Mouse (Mus musculus): ENCODE measurements around the gene Zswim5.

Zswim5 gene

GRCm38 (mm10) chr4:116911202-116911601, 34.0 kb downstream of the Zswim5 start:
- no peak for DNase-seq (ENCODE audit: extremely low spot score, low read depth, low spot score)

GRCm38 (mm10) chr4:116913318-116913717, 36.1 kb downstream of the Zswim5 start:
- no peak for DNase-seq (ENCODE audit: extremely low spot score, low read depth, low spot score)

- DNase-seq (ENCODE audit: extremely low spot score, low read depth, low spot score): no peak
Observed at GRCm38 (mm10) chr4:116928006-116928651, 51.0 kb downstream of the Zswim5 start.

- DNase-seq (ENCODE audit: extremely low spot score, low read depth, low spot score): no peak
Observed at GRCm38 (mm10) chr4:116939585-116939984, 62.4 kb downstream of the Zswim5 start.

- DNase-seq (ENCODE audit: extremely low spot score, low read depth, low spot score): no peak
Observed at GRCm38 (mm10) chr4:116942695-116943094, 65.5 kb downstream of the Zswim5 start.

- no peak for DNase-seq (ENCODE audit: extremely low spot score, low read depth, low spot score)
Observed at GRCm38 (mm10) chr4:116944055-116944454, 66.9 kb downstream of the Zswim5 start.

- DNase-seq (ENCODE audit: extremely low spot score, low read depth, low spot score): no peak
Observed at GRCm38 (mm10) chr4:116951642-116952041, 74.5 kb downstream of the Zswim5 start.

GRCm38 (mm10) chr4:116954951-116955350, 77.8 kb downstream of the Zswim5 start:
- DNase-seq (ENCODE audit: extremely low spot score, low read depth, low spot score): no peak

- no peak for DNase-seq (ENCODE audit: extremely low spot score, low read depth, low spot score)
Observed at GRCm38 (mm10) chr4:116976503-116976902, 99.3 kb downstream of the Zswim5 start.

- no peak for DNase-seq (ENCODE audit: extremely low spot score, low read depth, low spot score)
Observed at GRCm38 (mm10) chr4:116985681-116986080, 108.5 kb downstream of the Zswim5 start.

- no peak for DNase-seq (ENCODE audit: extremely low spot score, low read depth, low spot score)
Observed at GRCm38 (mm10) chr4:116986400-116987121, 109.4 kb downstream of the Zswim5 start.

GRCm38 (mm10) chr4:116987122-116987456, 109.9 kb downstream of the Zswim5 start:
- no peak for DNase-seq (ENCODE audit: extremely low spot score, low read depth, low spot score)

- no peak for DNase-seq (ENCODE audit: extremely low spot score, low read depth, low spot score)
Observed at GRCm38 (mm10) chr4:116989731-116990130, 112.6 kb downstream of the Zswim5 start.

GRCm38 (mm10) chr4:116991366-116991765, 114.2 kb downstream of the Zswim5 start:
- DNase-seq (ENCODE audit: extremely low spot score, low read depth, low spot score): peak; percentile 54

GRCm38 (mm10) chr4:116993672-116994621, 116.8 kb downstream of the Zswim5 start, which contains the start of gene Urod:
Urod (minus strand) TSS chr4:116994413.
- DNase-seq (ENCODE audit: extremely low spot score, low read depth, low spot score): peak; percentile 82

- peak; percentile 30 for DNase-seq (ENCODE audit: extremely low spot score, low read depth, low spot score)
Observed at GRCm38 (mm10) chr4:116995131-116995797, 118.1 kb downstream of the Zswim5 start, which contains the start of gene Hectd3. Hectd3 (plus strand) TSS chr4:116995317.

- DNase-seq (ENCODE audit: extremely low spot score, low read depth, low spot score): no peak
Observed at GRCm38 (mm10) chr4:116995798-116996135, 118.6 kb downstream of the Zswim5 start.

GRCm38 (mm10) chr4:116999513-117000154, 122.5 kb downstream of the Zswim5 start:
- DNase-seq (ENCODE audit: extremely low spot score, low read depth, low spot score): no peak

GRCm38 (mm10) chr4:117001957-117002356, 124.8 kb downstream of the Zswim5 start:
- DNase-seq (ENCODE audit: extremely low spot score, low read depth, low spot score): no peak

Measured in hindlimb bud, embryonic 11.5 days (tissue).